Mouse (Mus musculus): ENCODE results near the gene Atp1a1.

Gene Atp1a1

DNA sequence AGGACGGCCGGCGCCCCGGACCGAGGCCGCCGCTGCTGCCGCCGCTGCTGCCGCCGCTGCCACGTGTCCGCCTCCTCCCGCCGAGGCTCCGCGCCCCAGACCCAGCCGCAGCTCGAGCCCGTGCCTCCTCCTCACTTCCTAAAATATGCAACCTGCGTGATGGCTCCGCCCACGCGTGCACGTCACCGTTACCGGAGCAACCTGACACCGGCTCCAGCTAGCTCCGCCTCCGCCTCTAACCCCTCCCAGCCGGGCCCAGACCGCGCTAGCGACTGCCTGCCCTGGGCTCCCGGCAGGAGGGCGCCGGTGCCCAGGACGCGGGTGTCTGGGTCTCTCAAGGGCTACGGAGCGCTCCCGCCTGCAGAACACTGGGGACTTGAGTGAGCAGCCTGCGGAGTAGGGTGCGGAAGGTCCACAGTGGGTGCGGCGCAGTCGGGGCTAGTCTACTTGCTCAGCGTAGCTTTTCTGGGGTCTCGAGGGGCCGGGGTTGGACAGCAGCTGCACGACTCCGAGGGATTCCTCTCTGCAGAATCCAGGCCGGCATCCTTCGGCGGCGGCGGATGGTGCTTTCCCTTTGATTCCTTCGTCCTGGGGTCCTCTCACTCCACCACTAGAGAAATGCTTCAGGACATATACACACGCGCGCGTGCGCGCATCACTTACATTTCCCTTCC is at the start of gene Atp1a1:
TSS of gene Atp1a1 (minus strand) at position 135 of the 674 bp plus-strand sequence.
- DNase-seq (ENCODE audit: low spot score), result peak; percentile 95

DNA sequence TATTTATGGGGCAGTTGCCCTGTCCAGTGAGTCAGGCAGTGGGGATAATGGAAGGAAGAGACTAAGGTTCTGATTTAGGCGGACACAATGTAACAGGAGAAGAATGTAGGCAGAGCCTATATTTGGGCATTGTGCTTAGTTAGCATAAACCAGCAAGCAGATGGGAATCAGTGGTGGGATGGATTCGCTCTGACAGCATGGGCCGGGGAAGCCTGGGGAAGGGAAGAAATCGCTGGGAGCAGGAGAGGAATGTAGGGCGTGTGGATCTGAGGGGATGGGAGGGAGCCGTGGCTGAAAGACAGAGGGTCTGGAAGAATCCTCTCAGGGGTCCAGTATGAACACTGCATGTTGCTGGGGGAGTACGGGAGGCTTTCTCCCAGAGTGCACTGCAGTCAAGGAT is 49.0 kb upstream of the Atp1a1 start:
- peak; percentile 49 for DNase-seq (ENCODE audit: low spot score)

DNA sequence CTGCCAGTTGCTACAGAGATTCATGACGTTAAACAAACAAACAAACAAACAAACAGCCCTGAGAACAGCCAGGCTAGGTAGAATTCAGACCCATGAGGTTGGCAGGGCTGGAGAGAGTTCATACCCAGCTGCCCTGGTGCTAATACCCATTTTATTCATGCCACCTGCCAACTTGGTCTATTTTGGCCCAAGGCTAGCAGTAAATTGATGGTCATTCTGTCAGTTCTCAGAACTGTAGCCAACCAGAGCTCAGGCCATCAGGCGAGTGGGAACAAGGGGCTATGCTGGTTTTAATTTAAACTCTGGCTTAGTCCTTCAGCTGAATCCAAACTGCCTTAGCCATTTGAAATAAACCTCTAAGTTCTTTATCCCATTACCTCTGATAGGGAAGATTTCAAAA is 48.5 kb upstream of the Atp1a1 start:
- no peak for DNase-seq (ENCODE audit: low spot score)

DNA sequence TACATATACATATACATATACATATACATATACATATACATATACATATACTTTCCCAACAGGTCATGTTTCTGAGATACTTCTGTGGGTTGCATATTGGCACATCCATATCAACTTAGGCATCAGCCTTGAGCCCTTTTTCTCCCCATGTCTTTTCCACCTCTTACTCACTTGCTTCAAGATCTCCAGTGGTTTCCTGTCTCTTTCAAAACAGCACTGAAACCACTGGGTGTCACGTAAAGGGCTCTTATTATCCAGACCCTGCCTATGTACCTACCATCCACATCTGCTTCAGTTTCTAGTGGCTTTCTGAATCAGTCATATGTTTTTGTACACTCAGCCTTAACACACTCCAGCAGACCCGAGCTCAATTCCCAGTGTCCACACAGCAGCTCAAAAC is 45.8 kb upstream of the Atp1a1 start:
- no peak for DNase-seq (ENCODE audit: low spot score)

DNA sequence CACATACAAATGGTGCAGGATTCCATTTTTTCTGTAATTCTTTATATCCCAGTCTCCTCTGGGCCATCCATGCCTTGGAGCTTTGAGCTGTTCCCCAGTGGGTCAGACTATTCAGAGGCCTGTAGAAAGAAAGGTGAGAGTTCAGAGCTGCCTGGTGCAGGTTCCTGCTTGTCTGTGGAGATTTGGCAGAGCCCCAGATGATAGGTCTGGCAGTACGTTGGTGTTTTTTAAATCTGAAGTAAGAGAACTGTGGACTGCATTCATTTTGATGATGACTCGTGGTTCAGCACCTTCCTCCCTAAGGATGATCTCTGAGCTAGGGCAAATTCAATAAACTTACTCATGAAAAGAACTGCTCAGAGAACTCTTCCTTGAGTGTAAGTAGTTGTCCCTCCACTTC is 44.8 kb upstream of the Atp1a1 start:
- no peak for DNase-seq (ENCODE audit: low spot score)

DNA sequence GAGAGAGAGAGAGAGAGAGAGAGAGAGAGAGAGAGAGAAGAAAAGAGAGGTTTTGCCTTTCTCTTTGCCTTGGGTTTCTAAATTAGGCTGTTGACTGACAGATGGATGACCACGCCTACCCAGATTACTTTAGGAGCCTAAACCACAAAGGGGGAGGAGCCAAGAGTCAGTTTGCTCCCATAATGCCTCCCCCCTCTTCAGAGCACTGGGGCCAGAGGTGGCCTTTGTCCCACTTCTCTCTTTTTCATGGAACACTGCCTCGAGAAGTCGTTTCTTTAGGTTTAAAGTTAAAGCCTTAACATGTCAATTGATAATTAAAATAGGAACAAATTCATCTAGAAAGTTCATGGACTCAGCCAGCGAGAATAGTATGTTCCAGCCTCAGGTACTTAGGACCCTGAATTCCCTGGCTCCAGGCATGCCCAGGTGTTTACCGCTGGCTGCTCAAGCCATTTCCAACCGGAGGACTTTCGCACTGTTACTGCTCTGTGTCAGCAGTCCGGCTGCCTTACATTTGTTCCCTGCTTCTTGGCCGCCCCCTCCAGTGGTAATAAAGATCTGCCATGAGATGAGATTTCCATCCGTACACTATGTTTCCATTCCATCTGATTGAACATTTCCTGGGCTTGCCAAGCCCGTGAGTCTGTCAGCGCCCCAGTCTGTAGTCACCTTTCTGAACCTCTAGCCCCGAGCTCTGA is 43.8 kb upstream of the Atp1a1 start:
- no peak for DNase-seq (ENCODE audit: low spot score)

DNA sequence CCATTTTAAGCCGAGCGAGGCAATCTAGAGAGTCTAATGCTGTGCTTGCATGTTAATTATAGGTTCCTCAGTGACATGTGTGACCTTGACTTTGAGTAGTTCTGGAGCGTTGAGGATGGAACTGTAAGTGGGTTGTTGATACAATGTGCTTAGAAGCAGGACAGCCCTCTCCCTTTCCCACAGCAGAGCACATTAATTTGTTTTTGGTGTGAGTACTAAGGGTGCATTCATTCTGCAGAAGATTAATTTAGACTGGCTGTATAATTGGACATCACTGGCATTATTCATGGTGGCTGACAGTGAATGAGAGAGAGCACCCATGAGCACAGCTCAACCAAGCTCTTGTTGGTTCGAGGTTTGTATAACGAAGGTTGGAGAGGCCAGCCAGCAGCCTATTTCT is 42.3 kb upstream of the Atp1a1 start:
- DNase-seq (ENCODE audit: low spot score), result no peak

DNA sequence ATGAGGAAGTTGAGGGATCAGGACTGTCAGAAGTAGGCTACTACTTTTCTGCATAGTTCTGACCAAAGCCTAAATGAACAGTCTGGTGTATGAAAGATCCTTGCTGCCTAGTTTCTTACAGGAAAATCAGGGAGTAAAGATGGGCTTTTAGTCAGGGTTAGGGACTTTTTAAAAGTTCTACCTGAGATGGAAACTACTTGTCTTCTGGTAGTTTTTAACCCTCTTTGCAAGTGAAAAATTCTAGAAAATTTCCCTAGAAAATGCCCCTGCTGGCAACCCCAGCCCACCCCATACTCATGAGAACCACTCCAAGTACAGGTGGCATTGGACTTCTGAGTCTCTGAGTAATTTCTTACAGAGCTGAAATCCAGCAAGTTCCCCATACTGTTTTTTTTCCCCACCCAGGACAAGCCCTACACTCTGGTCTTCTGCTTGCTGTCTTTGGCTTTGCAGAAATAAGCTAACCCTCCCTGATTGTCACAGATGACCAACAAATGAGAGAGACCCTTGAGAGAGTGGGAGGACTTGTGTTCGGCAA is 41.2 kb upstream of the Atp1a1 start:
- DNase-seq (ENCODE audit: low spot score), result no peak

DNA sequence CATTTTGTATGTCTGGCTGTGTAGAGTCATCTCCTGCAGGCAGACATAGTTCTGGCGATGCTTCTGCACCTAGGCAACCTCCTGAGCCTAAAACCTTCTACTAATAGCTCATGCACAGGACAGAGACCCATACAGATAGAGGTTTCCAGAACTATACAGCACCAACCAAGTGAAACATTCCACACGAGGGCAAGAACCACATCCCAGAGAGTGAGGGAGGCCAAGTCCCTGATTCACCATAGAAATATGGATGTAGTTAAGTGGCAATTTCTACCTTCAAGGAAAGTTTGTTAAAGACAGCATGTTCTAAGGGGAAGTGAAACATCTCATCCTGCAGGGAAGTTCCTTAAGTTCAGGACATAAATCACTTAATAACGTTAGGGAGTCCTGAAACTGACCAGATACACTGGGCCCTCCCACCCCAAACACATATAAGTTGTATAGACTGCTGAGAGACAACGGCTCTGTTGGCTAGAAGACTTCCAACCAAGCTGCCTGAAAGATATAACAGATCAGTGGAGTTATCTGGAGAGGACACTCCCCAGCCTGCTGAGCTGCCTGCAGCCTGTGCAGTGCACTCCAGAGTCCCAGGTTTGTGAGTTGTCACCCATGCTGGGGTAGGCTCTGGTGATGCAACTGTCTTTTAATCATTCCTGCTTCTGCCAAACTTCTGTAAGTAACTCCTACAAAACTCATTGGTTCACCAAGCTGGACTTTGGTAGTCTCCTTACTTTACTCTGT is 39.7 kb upstream of the Atp1a1 start:
- DNase-seq (ENCODE audit: low spot score), result no peak

DNA sequence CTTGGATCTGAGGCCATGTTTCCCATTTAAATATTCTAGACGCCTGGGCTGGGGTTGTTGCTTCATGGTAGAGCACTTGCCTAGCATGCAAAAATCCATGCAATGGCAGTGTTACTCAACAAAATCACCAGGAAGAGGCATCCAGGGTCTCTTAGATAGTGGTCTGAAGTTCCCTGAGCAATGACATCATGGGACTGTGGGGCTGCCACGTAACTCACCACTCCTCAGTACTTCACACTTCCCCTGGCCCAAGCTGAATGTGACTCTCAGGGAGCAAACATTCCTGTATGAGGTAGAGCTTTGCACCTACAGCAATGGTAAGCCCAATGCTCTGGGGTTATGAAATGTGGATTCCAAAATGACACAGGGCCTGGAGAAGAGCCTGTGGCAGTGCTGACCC is 38.8 kb upstream of the Atp1a1 start:
- DNase-seq (ENCODE audit: low spot score), result no peak

DNA sequence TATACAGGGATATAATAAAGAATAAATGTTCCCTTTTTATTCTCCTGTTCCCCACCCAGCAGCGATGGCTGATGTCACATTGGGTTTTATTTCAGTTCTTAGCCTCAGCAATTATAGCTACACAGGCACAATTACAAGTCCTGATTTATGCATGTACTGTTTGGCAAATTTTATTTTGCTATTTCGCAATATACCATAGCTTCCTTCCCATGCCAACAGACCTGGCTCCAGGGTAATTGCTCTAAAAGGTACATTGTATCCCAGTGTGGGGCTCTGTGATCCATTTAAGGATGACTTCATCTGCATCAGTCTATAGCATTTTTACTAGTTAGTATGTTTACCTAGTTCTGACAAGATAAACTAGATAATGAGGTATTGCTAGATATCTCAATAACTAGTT is 33.7 kb upstream of the Atp1a1 start:
- DNase-seq (ENCODE audit: low spot score), result no peak

DNA sequence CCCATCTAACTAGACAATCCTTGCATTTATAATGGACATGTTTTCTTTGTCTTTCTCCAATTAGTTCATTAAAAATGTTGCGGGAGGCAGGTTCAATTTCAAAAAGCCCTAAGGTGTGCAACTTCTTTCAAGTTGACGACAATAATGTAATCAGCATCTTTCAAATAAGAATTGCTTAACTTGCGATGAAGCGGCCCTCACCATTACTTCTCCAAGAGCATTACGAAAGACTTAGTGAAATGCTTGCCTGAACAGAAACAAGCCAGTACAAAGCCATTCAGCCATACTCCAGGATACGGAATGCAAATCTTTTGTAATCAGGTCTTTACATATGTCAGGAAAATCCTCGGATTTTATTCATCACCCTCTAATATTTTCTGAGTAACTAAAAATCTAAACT is 32.0 kb upstream of the Atp1a1 start:
- no peak for DNase-seq (ENCODE audit: low spot score)

DNA sequence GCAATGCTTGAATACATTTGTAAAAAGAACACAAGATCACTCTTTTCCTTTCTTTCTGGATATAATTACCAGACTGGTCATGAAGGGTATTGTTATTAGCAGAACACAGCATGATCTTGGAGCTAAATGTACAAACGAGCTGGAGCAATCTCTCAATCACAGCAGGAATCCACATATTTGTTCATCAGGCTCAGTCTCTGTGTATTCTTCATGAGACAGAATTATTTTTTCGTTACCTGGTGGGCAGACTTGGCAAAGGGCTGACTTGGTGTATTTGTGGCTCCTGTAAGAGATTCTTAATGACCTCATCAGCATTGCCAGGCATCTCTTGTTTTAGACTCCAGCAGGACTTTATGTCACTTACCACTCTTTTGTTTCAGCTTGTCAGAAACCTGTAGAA is 31.6 kb upstream of the Atp1a1 start:
- no peak for DNase-seq (ENCODE audit: low spot score)

DNA sequence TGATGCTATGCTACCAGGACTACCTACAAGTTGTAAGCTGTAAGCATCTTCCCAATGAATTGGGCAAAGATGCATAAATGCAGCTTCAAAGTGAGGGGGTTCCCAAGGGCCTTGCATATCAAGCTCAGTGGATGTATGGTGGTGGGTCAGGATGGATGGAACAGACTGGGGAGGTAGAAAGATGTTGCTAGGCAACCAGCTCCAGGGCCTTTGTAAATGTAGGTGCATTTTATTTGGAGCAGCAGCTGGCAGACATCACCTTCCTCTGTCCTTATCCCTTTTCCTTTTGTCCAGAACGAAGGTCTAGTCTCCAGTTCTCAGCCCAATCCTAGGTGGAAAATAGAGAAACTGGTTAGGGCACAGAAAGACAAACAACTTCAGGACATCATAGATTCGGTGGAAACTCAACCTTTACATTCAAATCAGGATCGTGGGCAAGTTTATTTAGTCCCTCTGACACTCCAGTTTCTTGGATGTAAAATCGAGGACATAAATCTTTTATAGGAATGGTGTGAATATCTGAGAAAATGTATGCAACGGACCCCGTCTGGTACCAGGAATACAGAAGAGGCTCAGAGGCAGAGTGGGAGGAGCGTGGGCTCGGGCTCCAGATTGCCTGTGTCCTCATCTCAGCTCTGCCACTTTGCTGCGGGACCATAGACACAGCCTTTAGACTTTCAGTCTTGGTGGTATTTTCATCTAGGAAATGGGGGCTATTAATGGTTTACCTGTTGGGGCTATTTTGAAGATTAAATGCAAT is 29.8 kb upstream of the Atp1a1 start:
- no peak for DNase-seq (ENCODE audit: low spot score)

DNA sequence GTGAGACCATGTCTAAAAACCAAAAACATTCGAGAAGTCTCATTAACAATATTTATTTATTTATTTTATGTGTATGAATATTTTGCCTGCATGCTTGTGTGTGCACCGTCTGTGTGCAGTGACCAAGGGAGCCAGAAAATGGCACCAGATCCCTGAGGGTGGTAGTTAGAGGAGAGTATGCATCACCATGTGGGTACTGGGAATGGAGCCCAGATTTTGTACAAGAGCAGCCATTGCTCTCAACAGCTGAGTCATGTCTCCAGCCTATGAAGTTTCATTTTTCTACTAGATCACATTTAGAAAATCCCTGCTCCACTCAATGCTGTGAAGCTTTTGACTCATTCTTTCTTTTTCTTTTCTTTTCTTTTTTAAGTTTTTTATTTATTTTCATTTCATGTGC is 23.8 kb upstream of the Atp1a1 start:
- DNase-seq (ENCODE audit: low spot score), result no peak

DNA sequence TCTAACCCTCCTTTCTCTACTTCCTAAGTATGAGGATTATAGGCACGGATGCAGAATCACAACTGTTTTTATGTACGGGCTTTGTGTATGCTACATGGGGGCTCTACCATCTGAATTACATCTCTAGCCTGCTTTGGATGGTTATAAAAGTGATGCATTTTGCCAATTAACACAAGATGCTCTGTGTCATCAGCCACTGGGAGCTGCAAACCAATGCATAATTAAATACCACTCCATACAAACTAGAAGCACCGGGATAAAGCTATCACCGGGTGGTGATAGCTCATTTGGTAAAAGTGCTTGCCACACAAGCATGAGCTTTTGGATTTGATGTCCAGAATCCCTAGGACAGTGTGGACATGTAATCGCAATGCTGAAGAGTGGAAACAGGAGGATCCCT is 19.8 kb upstream of the Atp1a1 start:
- DNase-seq (ENCODE audit: low spot score), result no peak

DNA sequence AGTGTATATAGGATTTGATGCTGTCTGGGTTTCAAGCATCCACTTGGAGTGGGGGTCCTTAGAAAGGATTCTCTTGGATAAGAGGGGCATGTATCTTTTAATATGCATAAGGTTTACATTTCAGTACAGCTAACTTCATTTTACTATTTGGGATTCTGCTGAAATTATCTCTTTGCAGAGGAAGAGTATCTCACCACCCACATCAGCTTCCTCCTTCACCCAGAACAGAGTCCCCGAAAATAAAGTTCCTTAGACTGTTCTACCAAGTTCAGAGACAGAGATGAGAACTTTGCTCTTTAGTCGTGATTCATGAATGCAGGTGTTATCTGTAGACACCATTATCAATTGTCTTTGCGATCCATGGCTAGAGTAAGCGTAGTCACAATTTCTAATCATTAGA is 14.5 kb upstream of the Atp1a1 start:
- DNase-seq (ENCODE audit: low spot score), result no peak

DNA sequence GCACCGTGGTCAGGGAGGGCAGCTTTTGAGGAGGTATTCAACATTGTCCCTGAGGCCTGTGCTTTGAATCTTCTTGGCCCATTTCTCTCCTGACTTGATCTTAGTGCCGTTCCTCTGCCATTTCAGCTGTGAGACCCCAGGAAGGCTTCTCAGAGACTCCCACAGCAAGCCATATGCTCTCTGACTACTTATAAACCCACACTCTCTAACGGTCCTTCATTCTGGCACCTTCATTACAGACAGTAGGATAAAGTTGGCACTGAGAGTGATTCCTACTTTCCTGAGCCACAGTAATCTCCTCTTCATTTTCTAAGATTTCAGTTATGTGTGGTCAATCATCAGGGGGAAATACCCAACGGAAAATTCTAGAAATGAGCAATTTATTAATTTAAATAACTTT is 14.0 kb upstream of the Atp1a1 start:
- no peak for DNase-seq (ENCODE audit: low spot score)

DNA sequence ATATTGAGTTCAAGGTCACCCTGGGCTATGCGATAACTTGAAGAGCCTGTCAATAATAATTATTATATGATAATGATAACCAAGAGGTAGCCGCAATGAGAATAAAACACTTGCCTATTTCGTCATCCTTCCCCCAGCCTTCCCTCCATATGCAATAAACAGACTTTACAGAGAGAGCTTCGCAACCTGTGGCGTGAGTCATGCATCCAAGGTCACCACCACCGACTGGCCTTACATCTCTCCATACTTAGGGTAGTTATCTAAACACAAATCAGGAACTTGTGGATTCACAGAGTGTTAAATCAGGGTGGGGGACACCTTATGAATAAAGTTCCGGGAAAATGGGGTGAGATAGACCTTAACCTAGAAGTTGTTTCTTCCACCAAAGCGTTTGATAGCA is 13.0 kb upstream of the Atp1a1 start:
- no peak for DNase-seq (ENCODE audit: low spot score)

DNA sequence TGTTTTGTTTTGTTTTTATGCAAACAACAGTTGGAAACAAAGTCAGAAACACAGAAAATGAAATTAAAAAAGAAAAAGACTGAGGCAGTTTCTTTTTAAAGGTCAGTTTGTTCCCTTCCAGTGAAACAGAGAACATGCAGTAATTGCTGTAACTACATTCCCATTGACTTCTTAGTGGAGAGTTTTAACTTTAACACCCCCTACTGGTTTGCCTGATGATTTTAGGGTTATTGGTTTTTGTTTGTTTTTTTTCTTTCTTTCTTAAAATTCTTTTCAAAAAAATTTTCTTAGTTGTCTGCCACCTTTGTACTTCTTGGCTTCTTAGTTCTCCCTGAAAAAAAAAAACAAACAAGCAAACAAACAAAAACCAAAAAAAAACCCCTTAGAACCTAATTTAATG is 12.5 kb upstream of the Atp1a1 start:
- DNase-seq (ENCODE audit: low spot score), result no peak

DNA sequence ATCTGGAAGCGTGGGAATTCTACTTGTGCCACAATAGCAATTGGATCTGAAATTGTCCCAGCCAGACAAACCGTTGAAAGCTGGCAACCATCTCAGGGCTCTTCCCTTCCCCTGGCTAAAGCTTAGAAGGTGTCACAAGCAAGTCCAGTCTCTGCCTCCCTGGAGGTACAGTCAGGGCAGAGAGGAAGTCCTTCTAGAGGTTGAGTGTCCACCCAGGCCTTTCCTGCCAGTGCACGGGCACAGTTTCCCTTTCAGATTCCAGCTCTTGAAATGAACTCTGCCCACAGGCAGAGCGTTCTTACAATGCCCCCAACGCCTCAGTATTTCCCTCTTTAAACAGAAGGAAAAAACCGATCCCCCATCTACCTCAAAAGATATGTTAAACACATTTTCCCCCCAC is 11.4 kb upstream of the Atp1a1 start:
- DNase-seq (ENCODE audit: low spot score), result no peak

DNA sequence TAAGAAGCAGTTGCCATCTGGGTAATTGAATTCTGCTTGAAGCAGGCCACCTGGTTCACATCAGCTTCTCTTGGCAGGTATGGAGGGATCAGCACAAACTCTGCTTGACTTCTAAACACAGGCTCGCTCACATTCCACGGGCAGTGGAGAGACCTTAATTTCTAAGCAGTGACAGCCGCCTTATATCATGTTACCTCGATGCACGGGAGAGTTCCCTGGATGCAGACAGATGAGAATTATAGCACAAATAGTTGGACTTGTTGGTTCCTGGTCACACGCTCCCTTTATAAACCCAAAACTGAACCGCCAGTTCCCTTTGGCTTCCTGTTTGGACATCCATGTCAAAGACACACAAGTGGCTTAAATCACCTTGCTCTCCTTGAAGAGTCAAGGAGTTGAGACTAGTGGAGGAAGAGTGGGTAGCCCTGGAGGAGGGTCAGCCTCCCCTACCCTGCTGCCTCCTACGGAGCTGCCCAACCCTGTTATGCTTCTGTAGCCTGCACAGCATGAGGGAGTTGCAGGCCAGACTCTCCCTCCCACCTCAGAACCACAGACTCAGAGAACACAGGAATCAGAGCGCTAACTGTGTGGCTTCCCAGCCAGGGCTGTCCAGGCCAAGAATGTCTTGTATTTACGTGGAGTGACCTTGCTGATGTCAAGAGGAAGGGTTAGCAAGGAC is 7.5 kb upstream of the Atp1a1 start:
- DNase-seq (ENCODE audit: low spot score), result no peak

Data from layer of hippocampus, adult 9-10 months (tissue).